Mouse (Mus musculus) left cerebral cortex, adult 8-10 months (tissue): Measurements from ENCODE around the gene Lrrc8b. TPM values are rescaled to one million over a fixed set of nuclear protein-coding genes. Genes with fewer than 3 reads are reported as not detected.
A peak's percentile ranks its signal among the peaks of the same experiment; 100 is the strongest.

Experiments
- DNase-seq, 2 experiments: peaks; one replicate each; pipeline ENCODE4 v3.0.0; 2022; ENCODE audit warnings: low spot score in 2 of 2
- total RNA-seq, 4 experiments: library from RNA; stranded (reverse); gene quantifications; 2 replicates each; pipeline ENCODE4 v1.2.4; 2022

Gene Lrrc8b
- total RNA-seq, 4 experiments from 2014 or later = 76.3 to 92.5 (median 83.1) TPM

DNA sequence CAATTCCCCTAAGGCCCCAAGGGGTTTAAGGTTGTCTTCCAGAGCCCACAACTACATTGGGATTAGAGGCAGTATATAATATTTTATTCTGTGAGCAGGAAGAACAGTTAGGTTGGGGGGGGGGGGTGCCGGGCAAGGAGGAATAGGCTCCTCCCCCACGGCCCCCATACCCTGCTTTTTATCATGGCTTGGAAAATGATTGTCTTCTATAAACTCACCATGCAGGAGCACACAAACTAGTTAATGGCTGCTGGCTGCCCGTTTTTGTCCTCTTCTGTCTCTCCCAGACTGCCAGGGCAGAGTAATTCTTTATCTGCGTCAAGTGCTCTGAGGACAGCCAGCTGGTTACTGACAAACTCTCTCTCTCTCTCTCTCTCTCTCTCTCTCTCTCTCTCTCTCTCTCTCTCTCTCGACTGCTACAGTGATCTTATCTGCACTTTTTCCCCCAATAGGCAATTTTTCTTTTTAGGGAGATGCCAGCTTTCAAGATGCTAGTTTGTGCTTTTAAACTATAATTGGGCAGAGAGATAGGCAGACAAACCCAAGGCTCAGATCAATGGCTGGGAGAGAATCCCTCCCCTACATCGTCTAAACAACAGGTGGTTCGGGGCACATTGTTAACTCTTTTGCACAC lies 102.5 kb downstream of the Lrrc8b start:
- DNase-seq = no peak

DNA sequence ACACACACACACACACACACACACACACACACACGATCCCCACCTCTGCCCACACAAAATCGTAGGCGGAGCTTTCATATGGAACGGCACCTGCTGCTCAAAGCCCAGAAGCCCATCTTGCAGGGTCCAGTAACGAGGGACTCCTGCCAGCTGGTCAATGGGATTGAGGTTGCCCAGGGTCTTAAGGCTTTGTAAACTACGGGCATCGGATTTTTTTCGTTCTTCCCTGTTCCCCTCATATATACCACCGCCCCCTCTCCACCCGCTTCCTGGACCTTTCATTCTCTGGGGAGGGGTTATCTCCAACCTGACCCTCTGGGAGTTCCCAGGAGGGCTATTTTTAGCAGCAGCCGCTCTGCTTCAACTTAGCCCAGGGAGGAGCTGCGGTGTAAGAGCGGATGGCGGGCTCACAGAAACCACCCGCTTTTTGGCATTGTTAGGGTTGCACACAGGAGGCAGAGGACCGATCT lies 103.1 kb downstream of the Lrrc8b start:
- DNase-seq = peak in 1 of 2 experiments; percentile 44

DNA sequence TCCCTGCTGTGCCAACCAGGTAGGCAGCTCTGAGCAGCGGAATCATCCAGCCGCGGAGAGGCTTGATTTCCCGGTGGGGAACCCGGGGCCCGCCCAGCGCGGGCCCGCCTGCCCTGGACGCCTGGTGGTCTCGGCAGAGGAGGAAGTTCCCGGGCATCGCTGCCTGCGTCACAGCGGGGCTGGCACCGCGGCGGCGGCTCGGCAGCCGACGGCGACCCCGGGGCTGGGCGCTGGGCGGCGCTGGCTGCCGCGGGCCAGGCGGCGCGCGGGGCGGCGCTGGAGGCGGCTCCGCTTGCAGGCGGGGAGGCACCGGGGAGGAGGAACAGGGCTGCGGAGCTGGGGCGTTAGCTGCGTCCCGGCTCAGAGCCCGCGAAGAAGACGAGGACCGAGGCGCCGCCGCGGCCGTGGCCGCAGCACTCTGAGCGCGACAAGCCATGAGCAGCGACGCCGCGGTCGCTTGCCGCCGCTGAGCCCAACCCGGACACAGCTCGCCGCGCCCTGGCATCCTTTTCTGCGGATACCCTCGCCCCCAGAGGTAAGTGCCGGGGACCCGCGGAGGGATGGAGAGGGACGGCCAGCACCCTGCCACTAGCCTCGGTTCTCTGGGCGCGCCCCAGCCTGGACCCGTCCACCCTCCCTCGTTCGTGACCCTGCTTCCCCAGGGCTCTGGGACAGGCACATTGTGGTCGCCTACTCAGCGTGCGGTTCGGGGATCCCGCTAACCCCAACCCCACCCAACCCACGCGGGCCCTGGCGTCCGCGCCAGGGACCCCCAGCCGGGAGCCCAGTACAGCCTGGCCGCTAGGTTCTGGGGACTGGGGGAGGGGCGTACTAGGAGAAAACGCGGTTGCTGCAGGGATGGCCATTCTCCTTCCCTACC lies 103.8 kb downstream of the Lrrc8b start, which contains the start of gene Lrrc8c:
TSS of gene Lrrc8c (plus strand) at position 293 of the 880 bp plus-strand sequence.
- DNase-seq = peak; percentile 71 to 83

DNA sequence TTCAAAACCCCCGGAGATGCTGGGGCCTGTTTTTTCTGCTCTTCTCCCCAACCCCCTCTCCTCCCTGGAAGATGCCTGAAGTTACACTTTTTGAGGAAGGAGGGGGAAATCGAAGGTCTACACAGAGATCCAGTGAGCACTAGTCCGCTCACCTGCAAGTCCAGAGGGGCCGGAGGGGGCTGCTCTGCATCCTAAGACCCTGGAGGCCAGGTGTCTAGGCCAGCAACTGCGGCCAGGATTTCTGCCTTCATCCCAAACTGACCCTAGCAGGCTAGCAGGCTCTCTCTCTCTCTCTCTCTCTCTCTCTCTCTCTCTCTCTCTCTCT lies 104.4 kb downstream of the Lrrc8b start:
- DNase-seq = peak in 1 of 2 experiments; percentile 13

DNA sequence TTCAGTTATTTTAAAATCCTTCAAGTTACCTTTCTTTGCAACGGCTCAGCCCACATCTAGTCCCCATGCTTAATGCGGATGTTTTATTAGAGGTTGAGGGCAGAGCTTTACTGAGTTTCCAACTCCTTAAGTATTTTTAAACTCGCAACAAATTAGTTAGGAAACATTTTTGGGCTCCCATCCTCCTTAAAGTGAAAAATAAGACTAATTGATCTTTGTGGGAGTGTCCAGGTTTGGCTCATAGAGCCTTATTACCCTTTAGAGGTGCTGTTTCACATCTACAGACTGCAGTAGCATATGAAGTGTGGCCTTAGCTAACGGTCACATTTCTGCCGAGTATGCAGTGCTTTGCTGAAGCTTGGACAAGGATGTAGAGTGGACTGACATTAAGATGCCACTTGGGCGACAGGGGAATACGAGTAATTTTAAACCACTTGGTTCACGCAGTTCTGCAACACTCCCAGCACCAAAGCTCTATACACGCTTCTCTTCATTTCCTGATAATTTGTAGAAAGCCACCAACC lies 104.9 kb downstream of the Lrrc8b start:
- DNase-seq = no peak

DNA sequence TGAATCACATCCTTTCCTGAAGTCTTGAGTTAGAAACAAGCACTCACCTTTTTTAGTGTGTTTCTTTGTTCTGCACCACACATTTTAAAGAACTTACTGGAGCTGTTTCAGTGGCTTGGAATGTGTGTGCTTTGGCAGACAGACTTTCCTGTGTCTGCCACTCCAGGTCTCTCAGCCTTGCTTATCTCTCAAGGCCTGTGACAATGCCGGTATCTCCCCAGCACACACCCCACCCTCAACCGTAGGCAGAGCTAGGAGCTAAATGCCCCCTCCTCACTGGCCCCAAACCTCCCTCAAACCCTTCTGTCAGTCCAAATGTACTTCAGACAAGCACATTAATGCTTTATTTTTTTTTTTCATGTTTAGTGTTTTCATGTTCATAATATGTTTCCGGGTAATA lies 107.9 kb downstream of the Lrrc8b start:
- no peak for DNase-seq

DNA sequence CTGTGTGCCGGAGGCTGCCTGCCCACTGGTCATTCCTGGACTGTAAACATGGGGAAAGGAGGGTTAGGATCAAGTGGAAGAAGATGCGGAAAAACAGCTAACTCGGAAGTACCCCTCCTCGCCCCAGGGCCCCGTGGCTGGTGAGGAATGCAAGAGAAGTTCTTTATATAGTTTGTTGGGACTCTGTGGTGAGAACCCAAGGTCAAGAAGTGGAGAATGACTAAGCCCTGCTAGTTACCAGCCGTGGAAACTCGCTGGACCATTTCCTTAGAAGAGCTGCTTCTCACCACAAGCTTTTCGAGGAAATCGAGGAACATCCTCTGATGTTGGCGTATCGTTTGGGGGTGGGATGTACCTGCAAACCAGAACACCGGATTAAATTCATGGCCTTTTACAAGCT lies 109.4 kb downstream of the Lrrc8b start:
- DNase-seq = no peak

DNA sequence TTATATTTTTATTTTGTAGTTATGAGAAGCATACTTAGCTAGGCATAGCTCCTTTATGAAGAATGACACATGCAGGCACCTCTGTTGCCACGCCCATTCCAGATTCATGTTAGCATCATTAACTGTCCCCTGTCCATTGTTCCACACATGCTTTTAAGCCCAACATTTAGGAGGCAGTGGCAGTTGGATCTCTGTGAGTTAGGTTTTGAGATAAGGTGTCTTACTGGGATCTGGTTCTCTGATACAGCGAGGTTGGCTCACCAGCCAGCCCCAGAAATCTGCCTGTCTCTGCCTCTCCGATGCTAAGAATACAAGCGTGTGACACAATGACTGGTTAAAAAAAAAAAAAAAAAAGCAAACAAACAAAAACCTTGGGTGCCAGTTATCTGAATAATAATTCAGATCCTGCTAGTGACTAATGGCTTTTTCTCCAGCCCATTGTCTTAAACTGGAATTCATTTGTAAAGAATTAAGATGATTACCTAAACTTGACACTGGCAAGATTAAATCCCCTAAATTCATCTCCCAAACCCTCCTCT lies 110.6 kb downstream of the Lrrc8b start:
- DNase-seq = no peak

DNA sequence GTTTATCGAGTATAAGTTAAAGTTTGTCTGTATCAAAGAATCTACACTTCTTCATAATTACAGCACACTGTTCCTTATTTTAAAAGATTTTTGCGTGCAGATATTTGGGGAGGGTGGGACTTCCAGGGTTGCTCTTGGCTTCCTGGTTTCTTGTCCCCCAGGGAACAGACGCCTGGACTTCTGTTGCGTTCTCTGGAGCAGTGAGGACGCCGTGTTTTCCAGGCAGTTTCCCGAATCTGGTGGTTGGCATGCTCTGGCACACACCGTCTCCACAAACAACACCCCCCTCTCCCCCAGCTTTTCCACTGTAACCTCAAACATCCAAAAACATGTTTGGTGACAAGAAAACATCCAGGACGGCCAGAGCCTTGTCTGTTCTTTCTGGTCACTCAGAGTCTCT lies 111.2 kb downstream of the Lrrc8b start:
- no peak for DNase-seq

DNA sequence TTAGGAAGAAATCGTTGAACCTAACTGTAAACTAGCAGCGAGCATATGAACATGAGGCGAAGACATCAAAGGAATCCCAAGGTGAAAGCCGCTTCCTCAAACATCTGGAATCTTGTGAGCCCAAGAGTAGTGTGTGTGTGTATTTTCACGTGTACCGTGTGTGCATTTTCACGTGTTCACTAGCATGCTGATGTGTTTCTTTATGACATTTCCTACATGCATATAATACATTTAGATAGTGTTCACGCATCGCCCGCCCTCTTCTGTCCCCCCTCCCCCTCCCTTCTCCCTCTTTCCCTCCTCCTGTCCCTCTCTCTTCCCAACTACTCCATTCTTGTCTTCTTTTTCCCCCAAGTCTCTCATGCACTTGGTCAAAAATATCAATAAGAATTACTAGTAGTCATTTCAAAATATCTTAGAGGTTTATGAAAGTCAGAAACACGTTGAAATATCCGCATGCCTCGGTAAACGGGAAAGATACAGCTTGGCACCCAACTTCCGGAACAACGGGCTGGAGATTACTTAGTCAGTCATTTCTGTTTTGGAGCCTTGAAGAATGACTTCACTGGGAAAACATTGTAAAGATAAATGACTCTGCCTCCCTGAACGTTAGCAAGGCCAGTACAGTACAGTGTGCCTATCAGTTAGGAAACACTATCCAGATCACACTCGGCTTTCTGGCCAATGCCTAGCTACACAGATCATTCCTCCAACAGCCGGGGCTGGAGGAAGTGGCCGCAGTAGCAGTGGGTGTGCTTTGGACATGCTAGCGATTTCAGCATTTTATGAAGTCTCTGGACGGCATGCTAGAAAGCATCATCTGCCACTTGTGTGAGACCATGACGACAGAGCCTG lies 112.1 kb downstream of the Lrrc8b start:
- no peak for DNase-seq

DNA sequence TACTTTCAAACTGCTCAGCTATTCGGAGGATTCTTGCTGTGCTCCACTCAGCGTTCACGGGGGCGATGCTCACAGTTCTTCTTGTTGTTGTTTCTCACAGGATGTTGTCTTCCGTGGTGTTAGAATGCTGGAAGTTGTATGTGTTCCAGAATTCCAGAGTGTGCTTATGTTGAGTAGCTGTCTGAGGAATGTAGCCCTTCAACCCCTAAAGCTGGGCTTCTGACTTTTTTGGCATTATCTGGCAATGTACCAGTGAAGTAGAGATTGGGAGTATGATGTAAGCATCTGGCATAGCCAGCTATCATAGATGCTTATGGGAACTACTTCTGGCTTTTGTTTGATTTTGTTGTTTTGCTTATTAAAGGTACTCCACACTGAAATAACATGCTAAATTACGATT lies 115.0 kb downstream of the Lrrc8b start:
- DNase-seq = no peak

DNA sequence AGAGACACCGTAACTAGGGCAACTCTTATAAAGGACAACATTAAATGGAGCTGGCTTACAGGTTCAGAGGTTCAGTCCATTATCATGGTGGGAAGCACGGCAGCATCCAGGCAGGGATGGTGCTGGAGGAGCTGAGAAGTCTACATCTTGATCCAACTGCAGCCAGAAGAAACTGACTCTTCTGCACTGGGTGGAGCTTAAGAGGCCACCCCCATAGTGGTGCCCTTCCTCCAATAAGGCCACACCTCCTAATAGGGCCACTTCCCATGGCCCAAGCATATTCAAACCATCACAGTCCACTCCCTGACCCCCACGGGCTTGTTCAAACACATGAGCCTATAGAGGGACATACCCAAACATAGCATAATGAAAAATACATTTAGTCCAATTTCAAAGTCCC lies 119.6 kb downstream of the Lrrc8b start:
- DNase-seq = no peak

DNA sequence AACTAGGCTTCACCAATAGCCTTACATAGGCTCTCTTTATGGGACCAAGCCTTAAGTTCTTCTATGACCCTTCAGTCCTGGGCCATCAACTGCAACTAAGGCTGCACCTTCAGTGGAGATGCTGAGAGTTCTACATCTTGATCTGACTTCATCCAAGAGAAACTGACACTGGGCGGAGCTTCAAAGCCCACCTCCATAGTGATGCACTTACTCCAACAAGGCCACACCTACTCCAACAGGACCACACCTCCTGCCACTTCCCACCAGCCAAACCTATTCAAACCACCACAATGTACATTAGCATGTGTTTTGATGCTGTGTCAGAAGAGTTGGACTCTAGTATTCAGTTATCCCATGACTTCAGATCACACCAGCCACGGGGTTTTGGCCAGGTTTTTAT lies 120.6 kb downstream of the Lrrc8b start:
- DNase-seq = no peak

DNA sequence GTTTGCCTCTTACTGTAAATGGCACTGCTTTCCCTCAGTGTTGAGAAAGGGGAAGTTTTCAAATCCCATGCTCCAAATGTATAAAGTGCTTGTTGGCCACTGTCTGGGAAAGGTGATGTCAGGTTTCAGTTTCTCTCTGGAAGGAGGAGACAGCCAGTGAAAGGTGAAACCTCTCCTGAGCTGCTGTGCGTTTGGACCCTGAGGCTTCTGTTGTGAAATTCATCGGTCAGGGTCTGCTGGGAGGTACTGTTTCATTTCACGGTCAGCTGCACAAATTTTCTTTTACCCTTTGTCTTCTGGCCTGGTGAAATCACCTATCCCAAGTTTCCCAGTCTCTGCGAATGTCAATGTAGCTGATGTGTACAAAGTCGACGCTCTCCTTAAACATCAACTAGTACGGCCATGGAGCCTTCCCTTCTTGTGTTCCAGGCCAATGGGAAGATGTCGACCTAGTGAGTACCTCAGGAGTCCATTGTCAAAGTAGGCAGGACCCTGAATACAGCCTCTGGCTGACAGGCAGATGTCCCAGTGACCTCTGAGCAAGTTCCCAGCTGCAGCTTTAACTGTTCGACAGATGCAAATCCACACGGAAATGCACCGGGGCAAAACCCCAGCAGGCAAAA lies 121.6 kb downstream of the Lrrc8b start:
- no peak for DNase-seq

Other genes with a start within 250 kb of the Lrrc8b start
- gene Gbp10, start 176.2 kb upstream of the Lrrc8b start, total RNA-seq = under 1 TPM in 2 of 4 experiments, not detected in 2; 0.60 to 0.71 TPM
- gene Gm43302, start 122.1 kb upstream of the Lrrc8b start, total RNA-seq = not detected
- 1 to 10 TPM in 3 of 4 experiments, under 1 TPM in 1; 0.93 to 2.6 (median 1.8) TPM for gene Gbp6, start 122.1 kb upstream of the Lrrc8b start, total RNA-seq
- gene Lrrc8c, start 103.6 kb downstream of the Lrrc8b start, total RNA-seq = 10 to 100 TPM; 25.5 to 29.1 (median 26.6) TPM